Mouse (Mus musculus) liver, embryonic 13.5 days (tissue): ENCODE results near the gene Otulin. TPM values are rescaled to one million over a fixed set of nuclear protein-coding genes. Genes with fewer than 3 reads are reported as not detected.

Source experiments
- ATAC-seq: fragments of 200-750 bp; cut with Nextera tagmentation; 2 replicates; pipeline ENCODE4 v1.8.0; 2017; ENCODE audit warnings: low read depth, mild to moderate bottlenecking, moderate number of reproducible peaks, moderate library complexity
- DNase-seq: peaks from one replicate; pipeline ENCODE4 v3.0.0; 2022
- H3K27ac ChIP-seq: fragments of 300-500 bp; sonication (generic); 2 replicates; pipeline ENCODE4 v1.5.1; 2015; ENCODE audit warnings: moderate library complexity, mild to moderate bottlenecking, inconsistent platforms
- H3K27me3 ChIP-seq: fragments of 300-500 bp; sonication (generic); 2 replicates; pipeline ENCODE4 v1.6.1; 2015; ENCODE audit warnings: mild to moderate bottlenecking, inconsistent platforms
- H3K36me3 ChIP-seq: fragments of 300-500 bp; sonication (generic); 2 replicates; pipeline ENCODE4 v1.6.1; 2015; ENCODE audit warnings: mild to moderate bottlenecking, inconsistent platforms
- H3K4me1 ChIP-seq: fragments of 300-500 bp; sonication (generic); replicated peaks from 2 replicates; pipeline ENCODE4 v1.6.1; 2015; ENCODE audit warnings: inconsistent platforms
- H3K4me2 ChIP-seq: fragments of 300-500 bp; sonication (generic); 2 replicates; pipeline ENCODE4 v1.6.1; 2015; ENCODE audit warnings: inconsistent platforms, mild to moderate bottlenecking, moderate library complexity
- H3K4me3 ChIP-seq: fragments of 300-500 bp; sonication (generic); replicated peaks from 2 replicates; pipeline ENCODE4 v1.5.1; 2015; ENCODE audit warnings: mild to moderate bottlenecking, inconsistent platforms
- H3K9ac ChIP-seq: fragments of 300-500 bp; sonication (generic); 2 replicates; pipeline ENCODE4 v1.6.1; 2015; ENCODE audit warnings: mild to moderate bottlenecking, inconsistent platforms
- H3K9me3 ChIP-seq: fragments of 300-500 bp; sonication (generic); replicated peaks from 2 replicates; pipeline ENCODE4 v1.6.1; 2016; ENCODE audit warnings: inconsistent platforms
- WGBS: fragments of 180-500 bp; shearing (Covaris S2); methylation state at CpG from one replicate; pipeline ENCODE4 v1.1.7; 2015; ENCODE audit not compliant: insufficient replicate concordance; 5-methylcytosine and 5-hydroxymethylcytosine counted together
- polyA plus RNA-seq: library from polyadenylated mRNA; unstranded; fragments of >200 nt; fragmentation: Nextera tagmentation; extraction: Ambion mirVana; gene quantifications from 2 replicates; pipeline ENCODE4 v1.2.1, GENCODE M21; 2015

Gene Otulin
- polyA plus RNA-seq, 1 experiment from 2014 or later: 20.7 TPM

- Histone ChIP-seq H3K9me3 (no peaks in the 10 kb centered on the region), H3K27me3 (no peaks in the 10 kb centered on the region), H3K9ac (no peak overlapping the region), H3K27ac (no peak overlapping the region), H3K36me3 (peaks cover 51% of the 10 kb centered on the region), H3K4me1 (no peaks in the 10 kb centered on the region), H3K4me2 (no peak overlapping the region), H3K4me3 (no peak overlapping the region)
- ATAC-seq (no peak), DNase-seq (no peak)
- WGBS: 81% methylated on average over 6 of the region's 6 CpGs
Observed at GRCm38 (mm10) chr15:27578918-27579317, 51.6 kb downstream of the Otulin start.

GRCm38 (mm10) chr15:27577915-27578780 is 52.3 kb downstream of the Otulin start:
- H3K4me3 ChIP-seq: no peak overlapping the region
- H3K27ac ChIP-seq: no peak overlapping the region
- H3K9ac ChIP-seq: no peak overlapping the region
- no peaks in the 10 kb centered on the region for H3K4me1 ChIP-seq
- 77% methylated on average over 16 of the region's 16 CpGs for WGBS
- H3K36me3 ChIP-seq: peaks cover 49% of the 10 kb centered on the region
- ATAC-seq: no peak
- no peak overlapping the region for H3K4me2 ChIP-seq
- no peaks in the 10 kb centered on the region for H3K27me3 ChIP-seq
- no peaks in the 10 kb centered on the region for H3K9me3 ChIP-seq
- no peak for DNase-seq

- H3K27ac ChIP-seq: no peak overlapping the region
- H3K27me3 ChIP-seq: no peaks in the 10 kb centered on the region
- peaks cover 50% of the 10 kb centered on the region for H3K36me3 ChIP-seq
- 81% methylated on average over 1 of the region's 1 CpGs for WGBS
- H3K4me3 ChIP-seq: no peak overlapping the region
- ATAC-seq (no peak), DNase-seq (no peak)
- H3K9ac ChIP-seq: no peak overlapping the region
- H3K4me1 ChIP-seq: no peaks in the 10 kb centered on the region
- H3K9me3 ChIP-seq: no peaks in the 10 kb centered on the region
- H3K4me2 ChIP-seq: no peak overlapping the region
Observed at GRCm38 (mm10) chr15:27576886-27577285, 53.6 kb downstream of the Otulin start.

- Histone ChIP-seq H3K36me3 (peaks cover 50% of the 10 kb centered on the region), H3K4me1 (no peaks in the 10 kb centered on the region), H3K27ac (no peak overlapping the region), H3K9me3 (no peaks in the 10 kb centered on the region), H3K9ac (no peak overlapping the region), H3K4me2 (no peak overlapping the region), H3K27me3 (no peaks in the 10 kb centered on the region), H3K4me3 (no peak overlapping the region)
- ATAC-seq (no peak), DNase-seq (no peak)
- 75% methylated on average over 3 of the region's 3 CpGs for WGBS
Observed at GRCm38 (mm10) chr15:27575932-27576331, 54.6 kb downstream of the Otulin start.

- no peak overlapping the region for H3K4me2 ChIP-seq
- H3K4me1 ChIP-seq: no peaks in the 10 kb centered on the region
- 74% methylated on average over 8 of the region's 8 CpGs for WGBS
- DNase-seq (no peak), ATAC-seq (no peak)
- no peak overlapping the region for H3K9ac ChIP-seq
- no peaks in the 10 kb centered on the region for H3K9me3 ChIP-seq
- H3K27me3 ChIP-seq: no peaks in the 10 kb centered on the region
- peaks cover 49% of the 10 kb centered on the region for H3K36me3 ChIP-seq
- no peak overlapping the region for H3K4me3 ChIP-seq
- no peak overlapping the region for H3K27ac ChIP-seq
Observed at GRCm38 (mm10) chr15:27574992-27575781, 55.3 kb downstream of the Otulin start.

- Histone ChIP-seq H3K9ac (no peak overlapping the region), H3K9me3 (no peaks in the 10 kb centered on the region), H3K4me1 (no peaks in the 10 kb centered on the region), H3K4me3 (no peak overlapping the region), H3K27ac (no peak overlapping the region), H3K27me3 (no peaks in the 10 kb centered on the region), H3K36me3 (peaks cover 68% of the 10 kb centered on the region), H3K4me2 (no peak overlapping the region)
- 89% methylated on average over 8 of the region's 8 CpGs for WGBS
- ATAC-seq (no peak), DNase-seq (no peak)
Observed at GRCm38 (mm10) chr15:27571179-27571578, 59.3 kb downstream of the Otulin start.

GRCm38 (mm10) chr15:27570385-27570784 is 60.1 kb downstream of the Otulin start:
- 93% methylated on average over 4 of the region's 4 CpGs for WGBS
- peaks cover 76% of the 10 kb centered on the region for H3K36me3 ChIP-seq

GRCm38 (mm10) chr15:27569924-27570323 is 60.6 kb downstream of the Otulin start:
- H3K4me1 ChIP-seq: no peaks in the 10 kb centered on the region
- no peak overlapping the region for H3K27ac ChIP-seq
- H3K4me3 ChIP-seq: no peak overlapping the region
- ATAC-seq: no peak
- no peak overlapping the region for H3K9ac ChIP-seq
- H3K27me3 ChIP-seq: no peaks in the 10 kb centered on the region
- no peaks in the 10 kb centered on the region for H3K9me3 ChIP-seq
- no peak for DNase-seq
- 83% methylated on average over 2 of the region's 2 CpGs for WGBS
- no peak overlapping the region for H3K4me2 ChIP-seq
- H3K36me3 ChIP-seq: peaks cover 79% of the 10 kb centered on the region

More at GRCm38 (mm10) chr15:27570385-27570784, 60.1 kb downstream of the Otulin start:
- H3K9me3 ChIP-seq: no peaks in the 10 kb centered on the region
- ATAC-seq: no peak
- H3K27me3 ChIP-seq: no peaks in the 10 kb centered on the region
- no peak overlapping the region for H3K4me2 ChIP-seq
- no peak overlapping the region for H3K4me3 ChIP-seq
- no peak for DNase-seq
- no peak overlapping the region for H3K27ac ChIP-seq
- no peak overlapping the region for H3K9ac ChIP-seq
- H3K4me1 ChIP-seq: no peaks in the 10 kb centered on the region

GRCm38 (mm10) chr15:27568371-27568770 is 62.1 kb downstream of the Otulin start:
- H3K9ac ChIP-seq: no peak overlapping the region
- H3K36me3 ChIP-seq: peaks cover 81% of the 10 kb centered on the region
- no peaks in the 10 kb centered on the region for H3K27me3 ChIP-seq
- H3K4me2 ChIP-seq: no peak overlapping the region
- no peaks in the 10 kb centered on the region for H3K4me1 ChIP-seq
- WGBS: 89% methylated on average over 6 of the region's 6 CpGs
- DNase-seq (no peak), ATAC-seq (no peak)
- H3K9me3 ChIP-seq: no peaks in the 10 kb centered on the region
- H3K4me3 ChIP-seq: no peak overlapping the region
- no peak overlapping the region for H3K27ac ChIP-seq

- DNase-seq (no peak), ATAC-seq (no peak)
- H3K9ac ChIP-seq: no peak overlapping the region
- H3K27ac ChIP-seq: no peak overlapping the region
- H3K4me2 ChIP-seq: no peak overlapping the region
- no peaks in the 10 kb centered on the region for H3K4me1 ChIP-seq
- no peaks in the 10 kb centered on the region for H3K27me3 ChIP-seq
- WGBS: 91% methylated on average over 16 of the region's 16 CpGs
- no peak overlapping the region for H3K4me3 ChIP-seq
- peaks cover 75% of the 10 kb centered on the region for H3K36me3 ChIP-seq
- H3K9me3 ChIP-seq: no peaks in the 10 kb centered on the region
Observed at GRCm38 (mm10) chr15:27567356-27567755, 63.1 kb downstream of the Otulin start.

- H3K4me2 ChIP-seq: no peak overlapping the region
- no peak overlapping the region for H3K4me3 ChIP-seq
- H3K36me3 ChIP-seq: peaks cover 61% of the 10 kb centered on the region
- no peak overlapping the region for H3K9ac ChIP-seq
- H3K9me3 ChIP-seq: no peaks in the 10 kb centered on the region
- no peaks in the 10 kb centered on the region for H3K4me1 ChIP-seq
- ATAC-seq (no peak), DNase-seq (no peak)
- no peaks in the 10 kb centered on the region for H3K27me3 ChIP-seq
- 90% methylated on average over 10 of the region's 10 CpGs for WGBS
- no peak overlapping the region for H3K27ac ChIP-seq
Observed at GRCm38 (mm10) chr15:27565626-27566185, 64.8 kb downstream of the Otulin start.
